Mouse (Mus musculus) lung, postnatal 0 days (tissue): ENCODE measurements at regions not wholly inside any gene's neighbourhood (a gene's known extent, or its start where the extent isn't known, plus 50 kb on each side); places are given as distances from the start of the nearest gene placed in this dataset.

Experiments used
- CTCF ChIP-seq: IDR thresholded peaks from 2 replicates; pipeline ENCODE4 v1.5.1; 2016; ENCODE audit warnings: antibody characterized with exemption, mild to moderate bottlenecking
- EP300 ChIP-seq: IDR thresholded peaks from 2 replicates; pipeline ENCODE4 v1.6.1; 2016; ENCODE audit warnings: antibody characterized with exemption, mild to moderate bottlenecking, control low read depth

DNA sequence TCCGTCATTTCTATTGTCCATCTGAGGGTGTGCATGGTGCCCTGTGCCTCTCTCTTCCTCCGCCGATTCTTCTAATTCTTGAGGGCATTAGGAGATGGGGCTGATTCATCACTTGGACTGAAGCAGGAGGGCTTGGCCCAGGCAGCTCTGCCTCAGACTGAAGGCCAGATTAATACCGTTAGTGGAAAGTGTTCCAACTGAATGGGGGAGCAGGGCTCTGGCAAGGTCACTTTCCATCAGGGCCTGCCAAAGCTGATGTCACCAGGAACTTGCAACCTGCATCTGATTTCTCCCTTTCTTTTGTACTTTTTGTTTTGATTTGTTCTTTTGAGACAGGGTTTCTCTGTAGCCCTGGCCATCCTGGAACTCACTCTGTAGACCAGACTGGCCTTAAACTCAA is 69.3 kb upstream of the Plxnc1 start:
- TF ChIP-seq CTCF (no peak), EP300 (no peak)
